Mouse (Mus musculus): ENCODE measurements around the gene Slc13a1. TPM values are rescaled to one million over a fixed set of nuclear protein-coding genes. Genes with fewer than 3 reads are reported as not detected.

The Slc13a1 gene
- total and polyA plus RNA-seq, 3 experiments: not detected

DNA sequence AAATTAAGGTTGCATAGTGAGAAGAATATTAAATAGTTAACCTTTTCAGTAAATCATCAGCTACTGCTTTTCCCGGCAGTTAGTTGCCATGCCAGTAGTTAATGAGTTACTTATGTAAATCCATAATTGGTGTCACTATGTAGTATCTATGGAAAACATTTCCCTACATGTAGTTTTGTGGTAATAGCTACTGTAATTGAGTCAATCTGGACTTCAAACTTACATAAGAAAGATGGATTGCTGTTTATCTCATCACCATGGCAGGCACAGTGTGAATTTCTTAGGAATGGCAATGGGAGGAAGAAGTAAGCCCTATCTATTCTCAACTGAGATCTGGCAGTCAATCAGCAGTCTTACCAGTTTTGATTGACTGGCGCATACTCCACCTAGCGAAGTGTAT lies 15.5 kb upstream of the Slc13a1 start:
- no peak for DNase-seq
- Histone ChIP-seq H3K36me3 (ENCODE audit: control insufficient read depth, insufficient read depth, low read length) (no peaks in the 10 kb centered on the region), H3K27me3 (ENCODE audit: control insufficient read depth, insufficient read depth, low read length) (no peaks in the 10 kb centered on the region), H3K9ac (ENCODE audit: low read depth, low read length) (no peak overlapping the region), H3K27ac (no peak overlapping the region), H3K4me3 (no peak overlapping the region), H3K79me2 (replicated peaks; ENCODE audit: control insufficient read depth, insufficient read depth, low read length) (no peaks in the 10 kb centered on the region), H3K4me1 (ENCODE audit: control insufficient read depth, insufficient read depth, low read length) (no peaks in the 10 kb centered on the region)
- 81% methylated on average over 3 of the region's 3 CpGs for WGBS
- intact Hi-C loops (cut with DNase I): no loop called here
- TF ChIP-seq EP300 (IDR thresholded peaks at IDR 0.05; ENCODE audit: insufficient read depth, low read depth, low read length): no peak
- no peak for TF ChIP-seq POLR2A (IDR thresholded peaks at IDR 0.05; ENCODE audit: insufficient read depth, low read depth, low read length)
- no peak for TF ChIP-seq CTCF (IDR thresholded peaks at IDR 0.05)

DNA sequence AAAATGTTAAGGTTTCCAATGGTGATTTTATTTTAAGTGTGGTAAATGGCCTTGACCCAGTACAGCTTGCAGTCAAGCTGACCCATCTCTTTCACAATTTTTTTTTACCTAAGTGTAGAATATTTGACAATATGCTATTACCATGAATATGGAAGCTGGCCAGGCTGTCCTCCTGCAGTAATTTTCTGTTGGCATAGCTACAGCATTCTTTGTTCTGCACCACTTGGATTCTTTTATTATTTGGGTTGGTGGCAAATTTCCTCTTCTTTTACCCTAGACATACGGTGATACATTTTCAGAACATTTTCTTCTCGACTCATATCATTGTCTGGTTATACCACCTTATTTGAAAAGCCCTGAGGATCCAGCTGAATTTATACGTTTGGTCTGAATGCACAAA lies 7.5 kb upstream of the Slc13a1 start:
- Histone ChIP-seq H3K4me3 (no peak overlapping the region), H3K27me3 (ENCODE audit: control insufficient read depth, insufficient read depth, low read length) (no peaks in the 10 kb centered on the region), H3K4me1 (ENCODE audit: control insufficient read depth, insufficient read depth, low read length) (no peaks in the 10 kb centered on the region), H3K27ac (no peak overlapping the region), H3K36me3 (ENCODE audit: control insufficient read depth, insufficient read depth, low read length) (no peaks in the 10 kb centered on the region), H3K9ac (ENCODE audit: low read depth, low read length) (no peak overlapping the region), H3K79me2 (replicated peaks; ENCODE audit: control insufficient read depth, insufficient read depth, low read length) (no peaks in the 10 kb centered on the region)
- no peak for DNase-seq
- intact Hi-C loops (cut with DNase I): no loop called here
- TF ChIP-seq CTCF (IDR thresholded peaks at IDR 0.05): no peak
- TF ChIP-seq POLR2A (IDR thresholded peaks at IDR 0.05; ENCODE audit: insufficient read depth, low read depth, low read length): no peak
- TF ChIP-seq EP300 (IDR thresholded peaks at IDR 0.05; ENCODE audit: insufficient read depth, low read depth, low read length): no peak
- WGBS: 72% methylated on average over 3 of the region's 3 CpGs

DNA sequence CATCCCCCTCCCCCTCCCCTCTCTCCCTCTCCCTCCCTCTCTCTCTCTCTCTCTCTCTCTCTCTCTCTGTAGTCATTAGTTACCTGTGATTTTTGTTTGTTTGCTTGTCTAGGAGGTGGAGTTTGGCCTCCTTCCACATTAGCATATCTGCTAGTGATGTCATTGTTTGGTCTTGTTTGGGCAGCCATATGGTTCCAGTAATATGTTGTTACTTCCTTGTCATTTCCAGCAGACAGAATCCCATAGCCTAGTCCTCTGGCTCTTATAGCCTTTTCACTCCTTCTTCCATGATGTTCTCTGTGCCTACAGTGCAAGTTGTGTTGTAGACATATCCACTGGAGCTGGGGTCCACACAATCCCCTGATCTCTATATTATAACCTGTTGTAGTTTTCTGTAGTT lies 6.1 kb upstream of the Slc13a1 start:
- Histone ChIP-seq H3K36me3 (ENCODE audit: control insufficient read depth, insufficient read depth, low read length) (no peaks in the 10 kb centered on the region), H3K9ac (ENCODE audit: low read depth, low read length) (no peak overlapping the region), H3K4me3 (no peak overlapping the region), H3K27me3 (ENCODE audit: control insufficient read depth, insufficient read depth, low read length) (no peaks in the 10 kb centered on the region), H3K79me2 (replicated peaks; ENCODE audit: control insufficient read depth, insufficient read depth, low read length) (no peaks in the 10 kb centered on the region), H3K4me1 (ENCODE audit: control insufficient read depth, insufficient read depth, low read length) (no peaks in the 10 kb centered on the region), H3K27ac (no peak overlapping the region)
- TF ChIP-seq EP300 (IDR thresholded peaks at IDR 0.05; ENCODE audit: insufficient read depth, low read depth, low read length): no peak
- no peak for TF ChIP-seq CTCF (IDR thresholded peaks at IDR 0.05)
- TF ChIP-seq POLR2A (IDR thresholded peaks at IDR 0.05; ENCODE audit: insufficient read depth, low read depth, low read length): no peak
- intact Hi-C loops (cut with DNase I): no loop called here
- no peak for DNase-seq

DNA sequence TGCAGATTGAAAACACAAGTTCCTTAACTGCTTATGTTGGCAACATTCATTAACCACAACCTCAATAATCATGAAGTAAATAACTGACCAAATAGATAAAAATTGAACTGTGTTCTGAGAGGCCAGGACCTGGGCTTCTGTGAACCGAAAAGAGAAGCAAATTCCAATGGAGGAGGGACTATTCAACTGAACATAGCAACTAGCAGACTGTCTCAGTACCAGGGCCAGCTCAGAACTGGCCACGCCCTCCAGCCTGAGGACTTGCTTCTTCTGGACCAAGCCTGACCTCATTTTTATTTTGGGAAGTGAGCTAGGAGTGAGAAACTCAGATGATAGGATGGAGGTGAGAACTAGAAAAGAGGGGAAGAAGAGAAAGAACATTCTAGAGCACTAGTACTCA lies 4.8 kb upstream of the Slc13a1 start:
- TF ChIP-seq CTCF (IDR thresholded peaks at IDR 0.05): no peak
- no peak for TF ChIP-seq POLR2A (IDR thresholded peaks at IDR 0.05; ENCODE audit: insufficient read depth, low read depth, low read length)
- no peak for TF ChIP-seq EP300 (IDR thresholded peaks at IDR 0.05; ENCODE audit: insufficient read depth, low read depth, low read length)
- Histone ChIP-seq H3K36me3 (ENCODE audit: control insufficient read depth, insufficient read depth, low read length) (no peaks in the 10 kb centered on the region), H3K4me3 (no peak overlapping the region), H3K79me2 (replicated peaks; ENCODE audit: control insufficient read depth, insufficient read depth, low read length) (no peaks in the 10 kb centered on the region), H3K27ac (no peak overlapping the region), H3K27me3 (ENCODE audit: control insufficient read depth, insufficient read depth, low read length) (no peaks in the 10 kb centered on the region), H3K4me1 (ENCODE audit: control insufficient read depth, insufficient read depth, low read length) (no peaks in the 10 kb centered on the region), H3K9ac (ENCODE audit: low read depth, low read length) (no peak overlapping the region)
- WGBS: 38% methylated on average over 2 of the region's 2 CpGs
- peak in 1 of 2 experiments; percentile 2 for DNase-seq
- intact Hi-C loops (cut with DNase I): no loop called here

DNA sequence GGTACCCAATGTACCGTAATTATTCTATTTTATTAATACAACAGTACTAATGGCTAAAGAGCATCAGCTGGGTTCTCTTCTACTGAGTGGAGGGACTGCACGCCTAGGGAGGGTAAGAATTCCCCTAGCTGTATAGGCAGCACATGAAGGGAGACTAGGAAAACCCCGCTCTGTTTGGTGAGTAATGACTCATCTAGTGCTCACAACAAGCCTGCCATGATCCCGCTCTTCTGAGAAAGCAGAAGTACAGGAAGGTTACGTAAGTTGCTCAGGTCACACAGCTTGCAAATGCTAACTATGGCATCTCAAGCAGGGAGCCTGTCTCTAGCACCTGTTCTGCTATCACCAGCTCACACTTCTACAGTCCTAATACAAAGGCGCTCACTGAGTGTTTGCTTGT lies 1.1 kb downstream of the Slc13a1 start:
- Histone ChIP-seq H3K36me3 (ENCODE audit: control insufficient read depth, insufficient read depth, low read length) (no peaks in the 10 kb centered on the region), H3K4me3 (no peak overlapping the region), H3K79me2 (replicated peaks; ENCODE audit: control insufficient read depth, insufficient read depth, low read length) (no peaks in the 10 kb centered on the region), H3K4me1 (ENCODE audit: control insufficient read depth, insufficient read depth, low read length) (no peaks in the 10 kb centered on the region), H3K27me3 (ENCODE audit: control insufficient read depth, insufficient read depth, low read length) (no peaks in the 10 kb centered on the region), H3K9ac (ENCODE audit: low read depth, low read length) (no peak overlapping the region), H3K27ac (no peak overlapping the region)
- intact Hi-C loops (cut with DNase I): no loop called here
- no peak for TF ChIP-seq CTCF (IDR thresholded peaks at IDR 0.05)
- no peak for TF ChIP-seq EP300 (IDR thresholded peaks at IDR 0.05; ENCODE audit: insufficient read depth, low read depth, low read length)
- no peak for TF ChIP-seq POLR2A (IDR thresholded peaks at IDR 0.05; ENCODE audit: insufficient read depth, low read depth, low read length)
- WGBS: 73% methylated on average over 6 of the region's 6 CpGs
- no peak for DNase-seq

DNA sequence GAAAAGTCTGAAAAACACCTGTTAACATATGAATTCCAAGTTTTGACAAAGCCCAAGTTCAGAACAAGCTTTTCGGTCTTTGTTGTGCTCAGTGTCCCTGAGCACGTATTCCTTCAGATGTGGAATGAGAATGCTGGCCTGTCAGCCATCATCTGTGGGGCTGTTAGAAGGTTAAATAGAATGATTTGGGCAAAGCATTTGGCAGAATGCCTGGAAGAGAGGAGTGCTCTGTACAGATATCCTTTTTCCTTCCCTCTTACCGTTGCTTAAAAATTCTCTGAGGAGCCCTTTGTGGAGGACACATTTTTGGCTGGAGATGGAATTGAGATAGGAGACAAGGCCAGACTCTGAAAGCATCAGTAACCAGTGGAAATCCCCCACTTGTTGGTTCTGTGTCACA lies 2.6 kb downstream of the Slc13a1 start:
- intact Hi-C loops (cut with DNase I): no loop called here
- WGBS: 25% methylated on average over 3 of the region's 3 CpGs

More for the DNA sequence above, 2.6 kb downstream of the Slc13a1 start:
- Histone ChIP-seq H3K27me3 (ENCODE audit: control insufficient read depth, insufficient read depth, low read length) (no peaks in the 10 kb centered on the region), H3K27ac (no peak overlapping the region), H3K4me3 (no peak overlapping the region), H3K79me2 (replicated peaks; ENCODE audit: control insufficient read depth, insufficient read depth, low read length) (no peaks in the 10 kb centered on the region), H3K36me3 (ENCODE audit: control insufficient read depth, insufficient read depth, low read length) (no peaks in the 10 kb centered on the region), H3K4me1 (ENCODE audit: control insufficient read depth, insufficient read depth, low read length) (no peaks in the 10 kb centered on the region), H3K9ac (ENCODE audit: low read depth, low read length) (no peak overlapping the region)
- TF ChIP-seq EP300 (IDR thresholded peaks at IDR 0.05; ENCODE audit: insufficient read depth, low read depth, low read length): no peak
- no peak for TF ChIP-seq CTCF (IDR thresholded peaks at IDR 0.05)
- no peak for TF ChIP-seq POLR2A (IDR thresholded peaks at IDR 0.05; ENCODE audit: insufficient read depth, low read depth, low read length)
- DNase-seq: no peak

Data from heart, adult 2 months (tissue).